In the genomic region with DNA sequence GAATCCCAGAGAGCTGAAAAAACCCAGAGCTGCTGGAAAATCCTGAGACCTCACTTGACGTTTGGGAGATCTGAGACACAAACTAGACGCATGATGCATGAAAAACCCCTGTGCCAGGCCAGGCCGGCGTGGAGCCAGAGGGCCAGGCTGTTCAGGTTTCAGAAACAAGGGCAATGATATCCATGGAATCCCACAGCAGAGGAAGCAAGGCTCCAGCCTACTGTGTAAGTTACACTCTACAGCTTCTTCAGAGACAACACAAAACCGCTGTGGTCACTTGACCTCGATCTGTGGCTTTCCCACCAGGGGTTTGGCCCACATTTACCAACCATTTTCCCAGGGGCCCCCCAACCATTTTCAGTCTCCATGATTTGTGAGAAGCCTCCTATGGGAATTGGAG, we compare ENCODE assay signal across 24 mouse cellular contexts.
DNase-seq lines count a peak whose midpoint lies in the region; ATAC-seq and TF ChIP-seq lines count a peak whose summit lies in the region.
"Had no signal": no experiment of that assay in that cellular context is flagged by ENCODE, and none has a peak within 500 bp of the region (broad histone marks: within the 10 kb centered on the region; RNA-seq: fewer than 3 reads in every experiment).

No protein-coding gene starts in this region.

- H3K36me3 ChIP-seq in lung, embryonic 16.5 days (ENCODE audit: control insufficient read depth, insufficient read depth, low read length): no peaks in the 10 kb centered on the region
- no peaks in the 10 kb centered on the region for H3K36me3 ChIP-seq in embryonic facial prominence, embryonic 15.5 days
- H3K36me3 ChIP-seq: embryonic facial prominence, embryonic 12.5 days; kidney, embryonic 15.5 days; limb, embryonic 10.5 days; limb, embryonic 15.5 days; liver, embryonic 13.5 days; midbrain, embryonic 12.5 days; neural tube, embryonic 12.5 days had no signal

- no peak overlapping the region for H3K9ac ChIP-seq in lung, embryonic 16.5 days (ENCODE audit: low read length)
- H3K9ac ChIP-seq in embryonic facial prominence, embryonic 15.5 days: no peak overlapping the region
- H3K9ac ChIP-seq: embryonic facial prominence, embryonic 12.5 days; kidney, embryonic 15.5 days; limb, embryonic 15.5 days; liver, embryonic 13.5 days; midbrain, embryonic 12.5 days; neural tube, embryonic 12.5 days had no signal

- H3K4me1 ChIP-seq in lung, embryonic 16.5 days (replicated peaks; ENCODE audit: control insufficient read depth, insufficient read depth, low read length): peaks cover 4% of the 10 kb centered on the region; the same call in 1 of the 2 replicates
- H3K4me1 ChIP-seq in lung, adult 2 months (ENCODE audit: control insufficient read depth, insufficient read depth, low read length): no peaks in the 10 kb centered on the region
- H3K4me1 ChIP-seq in embryonic facial prominence, embryonic 15.5 days: peaks cover 7% of the 10 kb centered on the region; the same call in 1 of the 2 replicates
- H3K4me1 ChIP-seq: kidney, embryonic 15.5 days; limb, embryonic 15.5 days; liver, embryonic 13.5 days had no signal

- ATAC-seq in lung, embryonic 16.5 days (ENCODE audit: low read depth): no peak
- peak; percentile 65; the same call in 1 of the 2 replicates for ATAC-seq in embryonic facial prominence, embryonic 15.5 days (ENCODE audit: insufficient number of reproducible peaks, low FRiP score, low TSS enrichment, low read depth)
- ATAC-seq: forebrain, embryonic 16.5 days; hindbrain, embryonic 16.5 days; Patski had no signal

- WGBS in lung, embryonic 16.5 days: 48% methylated on average over 6 of the region's 6 CpGs
- 55% methylated on average over 6 of the region's 6 CpGs for WGBS in lung, adult 2 months
- 60% methylated on average over 6 of the region's 6 CpGs for WGBS in embryonic facial prominence, embryonic 15.5 days

- no peaks in the 10 kb centered on the region for H3K9me3 ChIP-seq in lung, embryonic 16.5 days (ENCODE audit: control insufficient read depth, low read length)
- no peaks in the 10 kb centered on the region for H3K9me3 ChIP-seq in embryonic facial prominence, embryonic 15.5 days (replicated peaks)
- H3K9me3 ChIP-seq: embryonic facial prominence, embryonic 12.5 days; kidney, embryonic 15.5 days; limb, embryonic 10.5 days; limb, embryonic 15.5 days; liver, embryonic 13.5 days; midbrain, embryonic 12.5 days; neural tube, embryonic 12.5 days had no signal

- no peak for TF ChIP-seq POLR2A in lung, adult 2 months (IDR thresholded peaks at IDR 0.05; ENCODE audit: borderline replicate concordance, extremely low read depth, low read depth, low read length)

- intact Hi-C loops in heart, postnatal 25 days (cut with DNase I): no loop called here

- no peak overlapping the region for H3K4me2 ChIP-seq in lung, embryonic 16.5 days (ENCODE audit: low read depth, low read length)
- H3K4me2 ChIP-seq in embryonic facial prominence, embryonic 15.5 days (replicated peaks): no peak overlapping the region
- H3K4me2 ChIP-seq: embryonic facial prominence, embryonic 12.5 days; kidney, embryonic 15.5 days; limb, embryonic 15.5 days; liver, embryonic 13.5 days; midbrain, embryonic 12.5 days; neural tube, embryonic 12.5 days had no signal

- TF ChIP-seq CTCF in lung, adult 2 months (IDR thresholded peaks at IDR 0.05; ENCODE audit: insufficient read depth, low read length): no peak

- no peaks in the 10 kb centered on the region for H3K27me3 ChIP-seq in lung, embryonic 16.5 days (ENCODE audit: control insufficient read depth, insufficient read depth, low read depth, low read length)
- no peaks in the 10 kb centered on the region for H3K27me3 ChIP-seq in embryonic facial prominence, embryonic 15.5 days
- H3K27me3 ChIP-seq: embryonic facial prominence, embryonic 12.5 days; kidney, embryonic 15.5 days; limb, embryonic 15.5 days; liver, embryonic 13.5 days; midbrain, embryonic 12.5 days; neural tube, embryonic 12.5 days had no signal

- peak; percentile 10 to 38 for DNase-seq in cerebellum, postnatal 25 days
- DNase-seq in cerebellum, adult 9-10 months: no peak
- DNase-seq in heart, adult 11 months: peak; percentile 76
- no peak for DNase-seq in heart, postnatal 25 days (ENCODE audit: low spot score)
- no peak for DNase-seq in lung, adult 2 months
- DNase-seq: adrenal gland, postnatal 10 days; cerebellum, postnatal 36 days; heart, postnatal 14 days; kidney, adult 18-20 months; kidney, postnatal 4 days; liver, embryonic 13.5 days had no signal

- peak overlapping the region; percentile 42 for H3K27ac ChIP-seq in lung, embryonic 16.5 days (ENCODE audit: low read length)
- no peak overlapping the region for H3K27ac ChIP-seq in embryonic facial prominence, embryonic 15.5 days (replicated peaks)
- H3K27ac ChIP-seq: embryonic facial prominence, embryonic 12.5 days; kidney, embryonic 15.5 days; limb, embryonic 10.5 days; limb, embryonic 15.5 days; liver, embryonic 13.5 days; midbrain, embryonic 12.5 days; neural tube, embryonic 12.5 days had no signal

- H3K4me3 ChIP-seq in lung, embryonic 16.5 days (ENCODE audit: low read length): no peak overlapping the region
- H3K4me3 ChIP-seq in lung, adult 2 months (replicated peaks; ENCODE audit: extremely low read depth, low read depth, low read length): no peak overlapping the region
- no peak overlapping the region for H3K4me3 ChIP-seq in embryonic facial prominence, embryonic 15.5 days (replicated peaks)
- H3K4me3 ChIP-seq: embryonic facial prominence, embryonic 12.5 days; erythroblast, embryonic 14.5 days; kidney, embryonic 15.5 days; limb, embryonic 10.5 days; limb, embryonic 15.5 days; liver, embryonic 13.5 days; midbrain, embryonic 12.5 days; myocyte; neural tube, embryonic 12.5 days had no signal

Comparison
In these comparisons a context has a peak if more than half of its experiments do, and no peak if none do; other contexts are left out.
1. DNase-seq: peak in cerebellum, postnatal 25 days (2 of 2) and heart, adult 11 months (single experiment); none in cerebellum, adult 9-10 months (single experiment), heart, postnatal 25 days (single experiment) and lung, adult 2 months (single experiment).